Mouse (Mus musculus) intestine, postnatal 0 days (tissue): Measurements from ENCODE around the gene Dnajc19. TPM values are rescaled to one million over a fixed set of nuclear protein-coding genes. Genes with fewer than 3 reads are reported as not detected.

Source experiments
- ATAC-seq: fragments of 200-750 bp; cut with Nextera tagmentation; 2 replicates; pipeline ENCODE4 v1.8.0; 2017; ENCODE audit warnings: mild to moderate bottlenecking, moderate TSS enrichment, moderate library complexity
- H3K27ac ChIP-seq: fragments of 300-500 bp; sonication (generic); 2 replicates; pipeline ENCODE4 v1.5.1; 2014; ENCODE audit warnings: mild to moderate bottlenecking, low read depth, low read length, moderate library complexity
- H3K27me3 ChIP-seq: fragments of 300-500 bp; sonication (generic); replicated peaks from 2 replicates; pipeline ENCODE4 v1.6.1; 2014; ENCODE audit warnings: low read length, mixed read lengths; ENCODE audit not compliant: control insufficient read depth, insufficient read depth
- H3K36me3 ChIP-seq: fragments of 300-500 bp; sonication (generic); 2 replicates; pipeline ENCODE4 v1.6.1; 2014; ENCODE audit warnings: mild to moderate bottlenecking, moderate library complexity; ENCODE audit not compliant: control insufficient read depth, insufficient read depth
- H3K4me1 ChIP-seq: fragments of 300-500 bp; sonication (generic); replicated peaks from 2 replicates; pipeline ENCODE4 v1.6.1; 2014; ENCODE audit warnings: antibody characterized with exemption, low read length, mixed read lengths; ENCODE audit not compliant: control insufficient read depth, insufficient read depth
- H3K4me2 ChIP-seq: fragments of 300-500 bp; sonication (generic); replicated peaks from 2 replicates; pipeline ENCODE4 v1.6.1; 2014; ENCODE audit warnings: low read depth, mild to moderate bottlenecking, moderate library complexity
- H3K4me3 ChIP-seq: fragments of 300-500 bp; sonication (generic); 2 replicates; pipeline ENCODE4 v1.5.1; 2014; ENCODE audit warnings: low read depth, low read length
- H3K9ac ChIP-seq: fragments of 300-500 bp; sonication (generic); 2 replicates; pipeline ENCODE4 v1.6.1; 2014; ENCODE audit warnings: mild to moderate bottlenecking, low read depth, low read length
- H3K9me3 ChIP-seq: fragments of 300-500 bp; sonication (generic); 2 replicates; pipeline ENCODE4 v1.6.1; 2016; ENCODE audit warnings: mixed run types; ENCODE audit not compliant: control insufficient read depth
- CTCF ChIP-seq: sonication (generic); IDR thresholded peaks from 2 replicates; pipeline ENCODE4 v1.5.1; 2016; ENCODE audit warnings: low read depth, mild to moderate bottlenecking, control low read depth, antibody characterized with exemption, moderate library complexity
- WGBS: fragments of 180-500 bp; shearing (Covaris S2); extraction: QIAGEN DNeasy Blood & Tissue Kit; methylation state at CpG from one replicate; pipeline ENCODE4 v1.1.7; 2014; 5-methylcytosine and 5-hydroxymethylcytosine counted together
- polyA plus RNA-seq: library from polyadenylated mRNA; unstranded; fragments of >200 nt; fragmentation: Nextera tagmentation; extraction: Ambion mirVana; gene quantifications from 2 replicates; pipeline ENCODE4 v1.2.1, GENCODE M21; 2015

Gene Dnajc19
- polyA plus RNA-seq, 1 experiment from 2014 or later: 313 TPM

- no peaks in the 10 kb centered on the region for H3K4me1 ChIP-seq
- no peak for TF ChIP-seq CTCF
- no peaks in the 10 kb centered on the region for H3K27me3 ChIP-seq
- H3K9me3 ChIP-seq: no peaks in the 10 kb centered on the region
- WGBS: 90% methylated on average over 3 of the region's 3 CpGs
- 0 out of 2 replicates have a peak, but pooled peaks cover 5% of the 10 kb centered on the region for H3K36me3 ChIP-seq
- no peak overlapping the region for H3K4me3 ChIP-seq
- H3K9ac ChIP-seq: no peak overlapping the region
- H3K27ac ChIP-seq: no peak overlapping the region
- no peak for ATAC-seq
- H3K4me2 ChIP-seq: no peak overlapping the region
Measured at GRCm38 (mm10) chr3:34035706-34036105, 45.4 kb downstream of the Dnajc19 start.

- WGBS: 61% methylated on average over 1 of the region's 1 CpGs
- Histone ChIP-seq H3K36me3 (no peaks in the 10 kb centered on the region), H3K9ac (no peak overlapping the region), H3K9me3 (no peaks in the 10 kb centered on the region), H3K4me1 (no peaks in the 10 kb centered on the region), H3K4me2 (no peak overlapping the region), H3K4me3 (no peak overlapping the region), H3K27ac (no peak overlapping the region), H3K27me3 (no peaks in the 10 kb centered on the region)
- no peak for ATAC-seq
- no peak for TF ChIP-seq CTCF
Measured at GRCm38 (mm10) chr3:34034803-34035202, 46.3 kb downstream of the Dnajc19 start.

GRCm38 (mm10) chr3:34033720-34034364, 47.3 kb downstream of the Dnajc19 start:
- Histone ChIP-seq H3K9ac (no peak overlapping the region), H3K27ac (no peak overlapping the region), H3K27me3 (no peaks in the 10 kb centered on the region), H3K36me3 (no peaks in the 10 kb centered on the region), H3K4me2 (no peak overlapping the region), H3K4me3 (no peak overlapping the region), H3K9me3 (no peaks in the 10 kb centered on the region), H3K4me1 (no peaks in the 10 kb centered on the region)
- ATAC-seq: no peak
- WGBS: 61% methylated on average over 3 of the region's 3 CpGs
- TF ChIP-seq CTCF: no peak

GRCm38 (mm10) chr3:34030601-34031000, 50.5 kb downstream of the Dnajc19 start:
- H3K4me3 ChIP-seq: no peak overlapping the region
- no peaks in the 10 kb centered on the region for H3K27me3 ChIP-seq
- no peaks in the 10 kb centered on the region for H3K4me1 ChIP-seq
- no peaks in the 10 kb centered on the region for H3K9me3 ChIP-seq
- ATAC-seq: no peak
- no peak for TF ChIP-seq CTCF
- no peaks in the 10 kb centered on the region for H3K36me3 ChIP-seq
- H3K27ac ChIP-seq: no peak overlapping the region
- no peak overlapping the region for H3K9ac ChIP-seq
- WGBS: 46% methylated on average over 3 of the region's 3 CpGs
- no peak overlapping the region for H3K4me2 ChIP-seq

DNA sequence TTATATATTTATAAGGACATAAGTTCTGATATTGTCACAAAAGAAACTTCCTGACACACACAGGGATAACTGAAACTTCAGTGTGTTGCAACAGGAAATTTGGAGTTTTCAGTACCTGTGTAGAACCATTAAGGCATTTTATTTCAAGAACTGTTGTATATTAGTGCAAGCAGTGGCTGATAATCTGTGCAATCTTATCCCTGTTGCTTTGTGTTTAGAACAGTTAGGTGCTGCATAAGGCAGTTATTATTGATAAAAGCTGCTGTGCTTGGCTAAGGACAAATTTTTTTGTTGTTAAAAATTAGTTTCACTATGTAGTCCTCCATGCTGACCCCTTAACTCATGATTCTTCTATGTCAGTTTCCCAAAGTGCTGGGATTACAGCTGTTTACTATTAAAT, 52.2 kb downstream of the Dnajc19 start:
- TF ChIP-seq CTCF: no peak
- H3K36me3 ChIP-seq: no peaks in the 10 kb centered on the region
- no peak overlapping the region for H3K9ac ChIP-seq
- H3K27ac ChIP-seq: no peak overlapping the region
- no peak for ATAC-seq
- no peak overlapping the region for H3K4me2 ChIP-seq
- H3K4me1 ChIP-seq: no peaks in the 10 kb centered on the region
- no peaks in the 10 kb centered on the region for H3K9me3 ChIP-seq
- H3K4me3 ChIP-seq: no peak overlapping the region
- H3K27me3 ChIP-seq: no peaks in the 10 kb centered on the region

DNA sequence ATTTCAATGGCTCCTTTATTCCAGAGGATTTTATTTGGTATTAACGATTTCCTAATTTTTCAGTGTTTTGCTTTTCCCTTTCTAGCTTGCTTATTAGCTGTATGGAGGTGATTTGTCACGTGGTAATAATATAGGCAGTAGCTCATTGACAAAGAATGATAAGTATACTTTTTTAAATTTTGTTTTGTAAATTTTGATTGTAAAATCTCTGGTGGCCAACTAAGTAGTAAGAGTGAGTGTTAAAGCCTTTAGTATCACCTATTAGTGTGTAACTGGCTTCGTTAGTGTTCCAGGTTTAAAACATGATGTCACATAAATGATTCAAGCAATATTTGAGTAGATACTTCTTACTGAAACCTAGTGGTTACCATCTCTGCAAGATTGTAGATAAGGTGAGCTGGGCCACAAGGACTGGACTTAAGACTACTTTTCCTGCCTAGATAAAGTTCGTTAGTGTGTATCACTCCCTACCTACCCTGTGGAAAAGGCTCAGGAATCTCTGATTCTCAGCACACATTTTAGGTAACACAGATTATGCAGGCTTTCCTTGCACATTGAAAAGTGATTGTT, 59.8 kb downstream of the Dnajc19 start:
- H3K27me3 ChIP-seq: no peaks in the 10 kb centered on the region
- TF ChIP-seq CTCF: no peak
- whole genome bisulfite sequencing: 42% methylated on average over 4 of the region's 4 CpGs
- peak overlapping the region; percentile 79 for H3K4me2 ChIP-seq
- no peak overlapping the region for H3K9ac ChIP-seq
- H3K9me3 ChIP-seq: no peaks in the 10 kb centered on the region
- H3K4me3 ChIP-seq: peak overlapping the region; percentile 94
- no peaks in the 10 kb centered on the region for H3K4me1 ChIP-seq
- H3K27ac ChIP-seq: no peak overlapping the region
- no peaks in the 10 kb centered on the region for H3K36me3 ChIP-seq
- ATAC-seq: no peak
